Mouse (Mus musculus): ENCODE results near the gene Kif22. TPM values are rescaled to one million over a fixed set of nuclear protein-coding genes. Genes with fewer than 3 reads are reported as not detected.
"Not testable (repeated sequence)": the region's sequence is repeated elsewhere in the genome, so short reads cannot be mapped to it uniquely, and the experiment has no call there.

Gene Kif22
- polyA plus RNA-seq (2012; rRNA removed), result 7.7 and 9.1 TPM in 2 replicates

DNA sequence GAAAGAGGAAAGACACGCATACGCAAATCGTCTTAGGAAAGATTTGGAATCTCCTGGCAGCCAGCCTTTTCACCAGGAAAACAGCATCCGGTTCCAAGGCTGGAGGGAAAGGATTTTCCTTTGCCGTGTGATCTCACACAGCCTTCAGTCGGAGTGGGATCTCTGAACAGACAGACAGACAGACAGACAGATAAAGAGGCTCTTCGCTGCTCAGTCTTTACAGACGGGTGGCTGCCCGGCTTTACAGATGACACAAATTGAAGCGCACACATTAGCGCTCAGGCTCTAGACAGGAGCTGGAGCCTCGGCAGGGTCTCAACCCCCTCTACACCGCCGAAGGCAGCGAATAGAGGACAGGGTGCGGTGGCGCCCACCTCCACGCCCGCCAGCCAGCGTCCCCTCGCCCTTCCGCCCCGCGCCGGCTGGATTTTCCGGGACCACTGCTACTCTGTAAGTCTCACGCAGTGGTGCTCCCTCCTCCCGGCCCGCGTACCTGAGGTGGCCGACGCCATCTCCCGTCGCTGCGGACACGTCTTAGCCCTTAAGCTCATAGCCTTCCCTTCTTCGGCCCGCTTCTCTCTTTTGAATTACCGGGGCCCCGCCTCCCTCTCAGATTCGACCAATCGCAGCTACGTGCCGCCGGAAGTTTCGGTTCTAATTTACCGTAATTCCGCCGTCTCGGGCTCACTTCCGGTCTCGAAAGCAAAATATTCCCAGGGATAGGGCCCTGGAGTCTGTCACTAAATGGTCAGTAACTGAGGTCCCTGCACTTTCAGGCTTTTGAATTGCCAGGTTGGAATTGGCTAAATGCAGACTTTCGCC lies at the start of gene Kif22:
Gene Kif22, minus strand, starts transcription at position 621 of the 822 bp plus-strand sequence.
- Histone ChIP-seq H3K4me1 (ENCODE audit: control insufficient read depth, insufficient read depth, low read length) (no peaks in the 10 kb centered on the region), H3K27ac (ENCODE audit: insufficient read depth, low read length) (no peak within 1 kb of the TSS; the same call in 1 of the 2 replicates), H3K27me3 (ENCODE audit: control insufficient read depth, insufficient read depth, low read length) (no peaks in the 10 kb centered on the region), H3K4me3 (replicated peaks; ENCODE audit: insufficient read depth, low read depth, low read length) (peak within 1 kb of the TSS; percentile 93)
- DNase-seq, result peak; percentile 88 to 93
- TF ChIP-seq CTCF (IDR thresholded peaks at IDR 0.05; ENCODE audit: borderline replicate concordance, insufficient read depth, low read depth, low read length), result no peak
- peak; percentile 49; the same call in 1 of the 2 replicates for TF ChIP-seq POLR2A (IDR thresholded peaks at IDR 0.05; ENCODE audit: borderline replicate concordance, insufficient read depth, low read length)
- under 1% methylated on average over 53 of the region's 53 CpGs for WGBS

DNA sequence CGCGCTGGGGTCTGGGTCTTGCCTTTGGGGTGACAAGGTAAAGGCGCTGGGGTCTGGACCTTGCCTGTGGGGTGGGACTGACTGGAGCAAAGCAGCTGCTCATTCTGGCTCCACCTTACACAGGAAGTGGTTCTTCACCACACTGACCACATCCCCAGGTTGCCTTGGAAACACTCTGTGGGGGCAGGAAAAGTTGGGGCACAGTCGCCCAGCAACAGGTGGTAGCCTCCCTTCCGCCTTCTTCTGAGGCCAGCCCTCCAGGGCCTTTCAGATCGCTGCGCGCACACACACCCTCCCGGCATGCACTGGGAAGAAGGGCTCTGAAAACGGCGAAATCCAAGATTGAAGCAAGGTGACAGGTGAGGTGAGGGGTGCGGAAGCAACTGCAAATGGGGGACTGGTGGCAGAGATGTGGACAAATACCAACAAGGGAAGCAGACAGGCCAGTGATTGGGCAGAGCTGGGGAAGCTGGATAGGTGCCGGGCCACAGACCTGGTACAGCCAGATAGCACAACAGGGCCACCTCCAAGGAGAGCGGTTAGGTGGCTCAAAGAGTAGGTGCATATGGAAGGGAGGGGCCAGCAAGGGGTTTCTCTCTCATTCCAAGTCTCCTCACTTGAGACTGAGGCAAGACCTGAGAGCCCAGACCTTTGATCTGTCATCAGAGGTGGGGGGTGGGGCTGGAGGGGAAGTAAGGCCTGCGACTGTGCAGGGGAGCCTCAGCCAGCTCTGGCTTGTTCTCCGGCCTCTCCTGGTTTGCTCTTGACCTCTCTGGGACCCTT lies 49.0 kb upstream of the Kif22 start, which contains the start of gene AI467606:
Gene AI467606, plus strand, starts transcription at position 246 of the 783 bp plus-strand sequence.
- H3K27me3 ChIP-seq (ENCODE audit: control insufficient read depth, insufficient read depth, low read length), result no peaks in the 10 kb centered on the region
- no peak for TF ChIP-seq POLR2A (IDR thresholded peaks at IDR 0.05; ENCODE audit: borderline replicate concordance, insufficient read depth, low read length)
- TF ChIP-seq CTCF (IDR thresholded peaks at IDR 0.05; ENCODE audit: borderline replicate concordance, insufficient read depth, low read depth, low read length), result no peak
- DNase-seq, result no peak
- 73% methylated on average over 16 of the region's 16 CpGs for WGBS
- no peaks in the 10 kb centered on the region for H3K4me1 ChIP-seq (ENCODE audit: control insufficient read depth, insufficient read depth, low read length)
- H3K4me3 ChIP-seq (replicated peaks; ENCODE audit: insufficient read depth, low read depth, low read length), result peak within 1 kb of the TSS; percentile 24
- no peak within 1 kb of the TSS for H3K27ac ChIP-seq (ENCODE audit: insufficient read depth, low read length)

DNA sequence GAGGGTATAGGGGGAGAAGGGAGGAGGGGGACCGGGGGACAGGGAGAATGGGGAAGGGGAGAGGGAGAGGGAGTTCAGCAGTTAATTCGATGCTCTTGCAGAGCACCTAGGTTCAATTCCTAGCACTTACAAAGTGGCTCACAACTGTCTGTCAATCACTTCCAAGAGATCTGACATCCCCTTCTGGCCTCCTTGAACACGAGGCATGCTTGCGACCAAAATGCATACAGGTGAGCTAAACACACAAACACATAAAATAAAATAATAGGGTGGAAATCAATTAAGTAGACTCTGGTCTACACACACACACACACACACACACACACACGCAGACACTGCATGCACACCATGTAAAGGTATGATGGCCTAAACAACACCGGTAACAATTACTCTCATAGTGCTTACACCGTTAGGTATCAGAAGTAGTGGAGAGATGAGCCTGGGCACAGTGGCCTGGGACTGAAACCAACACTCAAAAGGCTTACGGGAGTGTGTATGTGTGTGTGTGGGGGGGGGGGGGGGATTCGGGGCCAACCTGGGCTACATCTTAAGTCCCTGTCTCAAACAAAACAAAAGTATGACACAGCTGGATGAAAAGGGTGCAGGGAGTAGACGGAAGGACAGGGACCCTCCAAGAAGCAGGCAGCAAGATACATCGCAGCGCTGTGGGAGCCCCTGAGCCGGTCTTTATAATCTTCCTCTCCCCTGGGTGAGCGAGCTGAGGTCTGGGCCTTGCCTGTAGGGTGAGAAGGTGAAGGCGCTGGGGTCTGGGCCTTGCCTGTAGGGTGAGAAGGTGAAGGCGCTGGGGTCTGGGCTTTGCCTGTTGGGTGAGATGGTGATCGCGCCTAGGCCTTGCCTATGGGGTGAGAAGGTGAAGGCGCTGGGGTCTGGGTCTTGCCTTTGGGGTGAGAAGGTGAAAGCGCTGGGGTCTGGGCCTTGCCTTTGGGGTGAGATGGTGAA lies 48.2 kb upstream of the Kif22 start:
- no peak overlapping the region for H3K27ac ChIP-seq (ENCODE audit: insufficient read depth, low read length)
- TF ChIP-seq CTCF (IDR thresholded peaks at IDR 0.05; ENCODE audit: borderline replicate concordance, insufficient read depth, low read depth, low read length) (no peak), POLR2A (IDR thresholded peaks at IDR 0.05; ENCODE audit: borderline replicate concordance, insufficient read depth, low read length) (no peak)

DNA sequence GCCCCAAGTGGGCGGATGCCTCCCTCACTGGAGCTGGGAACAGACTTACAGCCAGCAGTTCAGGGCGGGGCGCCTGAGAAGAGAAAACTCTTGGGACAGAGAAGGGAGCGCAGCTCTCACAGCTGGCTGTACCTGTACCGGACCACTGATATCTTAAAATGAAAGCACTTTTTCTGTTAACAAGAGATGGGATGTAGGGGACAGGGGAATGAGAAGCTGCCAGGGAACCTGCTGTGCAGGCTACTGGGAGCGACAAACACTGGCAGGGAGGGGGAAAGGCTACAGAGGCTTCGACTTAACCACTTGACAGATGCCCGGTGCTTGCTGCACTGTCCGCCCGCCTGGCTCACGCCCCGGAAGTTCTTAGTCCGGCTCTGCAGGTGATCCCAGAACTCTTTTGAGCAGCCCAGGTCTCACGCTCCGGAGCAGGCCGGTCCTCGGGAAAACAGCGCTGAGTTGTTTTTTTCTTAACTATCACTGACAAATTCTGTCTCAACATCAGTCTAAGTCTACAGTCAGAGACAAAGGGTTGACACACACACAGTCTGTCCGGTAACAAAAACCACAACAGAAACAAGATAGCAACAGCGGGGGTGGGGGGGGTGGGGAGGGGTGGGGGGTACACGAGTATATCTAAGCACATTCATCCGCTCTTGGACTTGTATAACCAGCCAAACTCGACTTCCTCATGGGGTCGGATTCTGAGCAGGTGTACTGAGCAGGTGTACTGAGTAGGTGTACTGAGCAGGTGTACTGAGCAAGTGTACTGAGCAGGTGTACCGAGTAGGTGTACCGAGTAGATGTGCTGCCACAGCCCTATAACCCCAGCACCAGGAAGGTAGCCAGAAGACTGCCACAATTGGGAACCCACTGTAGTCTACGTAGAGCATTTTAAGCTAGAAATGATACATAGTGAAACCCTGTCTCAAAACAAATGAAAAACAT lies 46.9 kb upstream of the Kif22 start:
- DNase-seq, result no peak
- Histone ChIP-seq H3K4me1 (ENCODE audit: control insufficient read depth, insufficient read depth, low read length) (no peaks in the 10 kb centered on the region), H3K27ac (ENCODE audit: insufficient read depth, low read length) (no peak overlapping the region), H3K4me3 (replicated peaks; ENCODE audit: insufficient read depth, low read depth, low read length) (no peak overlapping the region), H3K27me3 (ENCODE audit: control insufficient read depth, insufficient read depth, low read length) (no peaks in the 10 kb centered on the region)
- 22% methylated on average over 27 of the region's 27 CpGs for WGBS
- TF ChIP-seq CTCF (IDR thresholded peaks at IDR 0.05; ENCODE audit: borderline replicate concordance, insufficient read depth, low read depth, low read length) (no peak), POLR2A (IDR thresholded peaks at IDR 0.05; ENCODE audit: borderline replicate concordance, insufficient read depth, low read length) (no peak)

More for the DNA sequence above, 48.2 kb upstream of the Kif22 start:
- DNase-seq, result no peak
- WGBS, result 89% methylated on average over 20 of the region's 20 CpGs
- no peak overlapping the region for H3K4me3 ChIP-seq (replicated peaks; ENCODE audit: insufficient read depth, low read depth, low read length)
- no peaks in the 10 kb centered on the region for H3K4me1 ChIP-seq (ENCODE audit: control insufficient read depth, insufficient read depth, low read length)
- H3K27me3 ChIP-seq (ENCODE audit: control insufficient read depth, insufficient read depth, low read length), result no peaks in the 10 kb centered on the region

DNA sequence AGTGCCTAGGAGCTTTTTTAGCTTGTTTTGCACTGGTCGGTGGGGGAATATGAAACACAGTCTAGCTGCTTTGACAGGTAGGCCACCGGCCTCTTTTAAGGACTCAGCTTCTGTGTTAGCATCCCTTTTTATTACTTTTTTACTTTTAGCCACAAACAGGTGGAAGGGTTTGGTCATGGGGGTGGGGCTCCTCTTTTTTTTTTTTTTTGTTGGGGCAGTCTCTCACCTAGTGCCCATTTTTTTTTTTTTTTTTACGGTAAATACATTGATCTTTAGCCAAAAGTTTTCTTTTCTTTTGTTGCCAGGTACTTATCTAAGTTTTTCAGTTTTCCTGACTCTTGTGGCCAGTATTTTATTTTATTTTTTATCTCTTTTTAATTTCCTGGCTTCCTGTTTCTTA lies 45.8 kb upstream of the Kif22 start:
- TF ChIP-seq CTCF (IDR thresholded peaks at IDR 0.05; ENCODE audit: borderline replicate concordance, insufficient read depth, low read depth, low read length) (no peak), POLR2A (IDR thresholded peaks at IDR 0.05; ENCODE audit: borderline replicate concordance, insufficient read depth, low read length) (no peak)
- WGBS, result 87% methylated on average over 3 of the region's 3 CpGs
- Histone ChIP-seq H3K27me3 (ENCODE audit: control insufficient read depth, insufficient read depth, low read length) (no peaks in the 10 kb centered on the region), H3K4me1 (ENCODE audit: control insufficient read depth, insufficient read depth, low read length) (no peaks in the 10 kb centered on the region), H3K27ac (ENCODE audit: insufficient read depth, low read length) (no peak overlapping the region), H3K4me3 (replicated peaks; ENCODE audit: insufficient read depth, low read depth, low read length) (no peak overlapping the region)
- DNase-seq, result no peak

DNA sequence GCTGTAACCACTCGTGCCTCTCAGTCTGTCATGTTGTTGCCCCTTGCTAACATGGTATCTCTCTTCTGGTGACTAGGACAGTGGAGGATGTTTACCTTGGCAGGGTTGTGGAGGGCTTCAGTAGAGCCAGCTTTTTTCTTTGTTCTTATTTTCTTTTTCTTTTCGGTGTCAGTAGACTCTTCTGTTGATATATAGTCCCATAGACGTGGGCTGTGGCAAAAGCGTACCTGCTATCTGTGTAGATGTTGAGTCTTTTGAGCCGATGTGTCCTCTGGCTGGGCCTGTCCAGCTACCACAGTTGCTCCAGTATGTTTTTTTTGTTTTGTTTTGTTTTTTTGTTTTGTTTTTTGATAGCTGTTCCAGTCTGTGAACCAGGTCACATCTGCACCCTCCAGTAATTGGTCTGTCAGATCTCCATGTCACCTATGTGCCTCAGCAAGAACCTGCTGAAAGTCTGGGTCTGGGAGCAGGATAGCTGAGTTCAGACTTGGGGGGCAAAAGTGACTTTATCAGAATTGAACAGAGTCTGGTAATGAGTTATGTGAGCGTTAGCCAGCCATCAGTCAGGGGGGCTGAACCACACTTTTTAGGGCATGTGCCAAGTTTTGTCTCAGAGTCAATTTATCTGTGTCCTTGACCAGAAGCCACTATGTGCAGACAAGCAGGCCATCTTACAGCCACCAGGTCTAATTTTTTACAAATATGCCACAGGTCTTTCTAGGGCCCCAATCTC lies 45.2 kb upstream of the Kif22 start, which contains the start of gene Zg16:
Gene Zg16, minus strand, starts transcription at position 51 of the 733 bp plus-strand sequence.
- not testable (repeated sequence) for H3K27ac ChIP-seq (ENCODE audit: insufficient read depth, low read length); H3K4me1 ChIP-seq (ENCODE audit: control insufficient read depth, insufficient read depth, low read length); DNase-seq; H3K4me3 ChIP-seq (replicated peaks; ENCODE audit: insufficient read depth, low read depth, low read length); H3K27me3 ChIP-seq (ENCODE audit: control insufficient read depth, insufficient read depth, low read length)
- WGBS, result 78% methylated on average over 6 of the region's 6 CpGs

DNA sequence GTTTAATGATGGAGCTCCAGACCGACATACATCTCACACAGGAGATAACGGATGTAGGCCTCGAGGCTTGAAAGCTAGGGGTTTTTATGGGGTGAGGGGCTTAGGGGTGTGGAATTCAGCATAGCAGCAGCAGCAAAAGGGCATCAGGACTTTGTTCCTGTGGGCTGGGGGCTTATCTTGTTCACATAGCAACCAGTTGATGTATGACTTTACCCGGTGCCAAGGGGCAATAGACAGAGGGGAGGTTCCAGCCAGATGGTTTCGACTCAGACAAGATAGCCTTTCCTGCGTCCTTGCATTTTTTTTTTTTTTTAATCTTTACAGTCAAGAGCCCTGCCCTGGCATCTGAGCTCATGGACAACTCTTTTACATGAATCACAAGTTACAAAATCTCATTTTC lies 43.5 kb upstream of the Kif22 start:
- DNase-seq; H3K27me3 ChIP-seq (ENCODE audit: control insufficient read depth, insufficient read depth, low read length); H3K27ac ChIP-seq (ENCODE audit: insufficient read depth, low read length); H3K4me1 ChIP-seq (ENCODE audit: control insufficient read depth, insufficient read depth, low read length); H3K4me3 ChIP-seq (replicated peaks; ENCODE audit: insufficient read depth, low read depth, low read length): not testable (repeated sequence)
- WGBS, result 61% methylated on average over 6 of the region's 6 CpGs

Data from cerebellum, adult 2 months (tissue).